18 mouse cellular contexts compared by ENCODE assay signal in the genomic region with DNA sequence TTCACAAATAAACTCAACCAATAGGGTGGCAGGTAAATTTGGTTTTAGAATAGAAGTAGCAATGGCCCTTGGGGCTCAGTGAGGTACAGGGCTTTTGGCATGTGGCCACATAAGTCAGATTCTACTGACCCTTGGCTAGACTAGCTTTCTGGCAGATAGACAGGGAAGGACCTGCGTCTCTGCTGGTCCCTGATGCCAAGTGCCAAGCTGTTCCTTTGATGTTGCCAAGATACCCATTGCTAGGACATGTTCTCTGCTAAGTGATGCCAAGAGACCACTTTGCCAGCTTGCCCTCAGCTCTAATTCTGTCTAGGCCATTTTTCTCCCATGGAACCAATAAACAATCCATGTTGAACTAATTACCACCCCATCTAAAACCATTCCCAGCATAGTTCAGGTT.
DNase-seq lines count a peak whose midpoint lies in the region; ATAC-seq and TF ChIP-seq lines count a peak whose summit lies in the region.
"Had no signal": no experiment of that assay in that cellular context is flagged by ENCODE, and none has a peak within 500 bp of the region (broad histone marks: within the 10 kb centered on the region; RNA-seq: fewer than 3 reads in every experiment).

No protein-coding gene starts in this region.

- H3K4me1 ChIP-seq in kidney, adult 2 months (ENCODE audit: control insufficient read depth, insufficient read depth, low read length), result peaks cover 6% of the 10 kb centered on the region; the same call in 1 of the 2 replicates
- H3K4me1 ChIP-seq in kidney, embryonic 15.5 days, result peaks cover 3% of the 10 kb centered on the region; the same call in 1 of the 2 replicates
- H3K4me1 ChIP-seq: embryonic facial prominence, embryonic 10.5 days; forebrain, embryonic 15.5 days had no signal

- no peak for TF ChIP-seq POLR2A in kidney, adult 2 months (IDR thresholded peaks at IDR 0.05; ENCODE audit: low read depth, low read length)
- no peak for TF ChIP-seq POLR2A in brain, embryonic 14.5 days (IDR thresholded peaks at IDR 0.05; ENCODE audit: borderline replicate concordance, extremely low read depth, insufficient read depth, insufficient read length, poor library complexity, severe bottlenecking)

- H3K4me3 ChIP-seq in kidney, adult 2 months (ENCODE audit: insufficient read depth, low read depth, low read length), result no peak overlapping the region
- H3K4me3 ChIP-seq in kidney, embryonic 15.5 days (replicated peaks), result no peak overlapping the region
- H3K4me3 ChIP-seq: embryonic facial prominence, embryonic 10.5 days; forebrain, embryonic 15.5 days; gastrocnemius, adult 2 months; myocyte had no signal

- no peaks in the 10 kb centered on the region for H3K27me3 ChIP-seq in kidney, adult 2 months (replicated peaks; ENCODE audit: control insufficient read depth, insufficient read depth, low read length)
- H3K27me3 ChIP-seq in kidney, embryonic 15.5 days, result no peaks in the 10 kb centered on the region
- H3K27me3 ChIP-seq: forebrain, embryonic 15.5 days had no signal

- no peaks in the 10 kb centered on the region for H3K9me3 ChIP-seq in kidney, embryonic 15.5 days (replicated peaks)
- H3K9me3 ChIP-seq: embryonic facial prominence, embryonic 10.5 days; forebrain, embryonic 15.5 days had no signal

- ATAC-seq in kidney, embryonic 15.5 days (replicated peaks; ENCODE audit: low FRiP score), result no peak
- no peak for ATAC-seq in frontal cortex, adult (ENCODE audit: low TSS enrichment)
- ATAC-seq: forebrain, embryonic 15.5 days; inflammation-experienced regulatory T-cells, adult 6 months had no signal

- no peak overlapping the region for H3K27ac ChIP-seq in kidney, adult 2 months (ENCODE audit: insufficient read depth, low read depth, low read length)
- H3K27ac ChIP-seq in kidney, embryonic 15.5 days, result no peak overlapping the region
- H3K27ac ChIP-seq: embryonic facial prominence, embryonic 10.5 days; forebrain, embryonic 15.5 days; gastrocnemius, adult 2 months had no signal

- no peaks in the 10 kb centered on the region for H3K36me3 ChIP-seq in kidney, adult 2 months (ENCODE audit: control insufficient read depth, insufficient read depth, low read length)
- H3K36me3 ChIP-seq in kidney, embryonic 15.5 days, result no peaks in the 10 kb centered on the region
- H3K36me3 ChIP-seq: embryonic facial prominence, embryonic 10.5 days; forebrain, embryonic 15.5 days had no signal

- WGBS in kidney, adult 2 months, result 61% methylated on average over 1 of the region's 1 CpGs
- 92% methylated on average over 1 of the region's 1 CpGs for WGBS in kidney, embryonic 15.5 days

- H3K9ac ChIP-seq in kidney, embryonic 15.5 days, result no peak overlapping the region
- H3K9ac ChIP-seq: forebrain, embryonic 15.5 days had no signal

- no peak overlapping the region for H3K4me2 ChIP-seq in kidney, embryonic 15.5 days
- H3K4me2 ChIP-seq: forebrain, embryonic 15.5 days had no signal

- peak; percentile 13 for DNase-seq in kidney, adult 2 months
- DNase-seq in brain, adult 2 months (ENCODE audit: low read depth, low spot score), result peak; percentile 99
- peak; percentile 49 for DNase-seq in brain, embryonic 14.5 days (ENCODE audit: low read depth)
- DNase-seq in cerebellum, adult 9-11 months, result peak; percentile 99
- no peak for DNase-seq in spleen, postnatal 14 days (ENCODE audit: low spot score in 2 of 2)
- DNase-seq: adrenal gland, postnatal 25 days; gastrocnemius, adult 2 months; liver; lung, adult 2 months; lung, postnatal 36 days; retina, postnatal 1 day; thymus, adult 18-20 months had no signal

- TF ChIP-seq CTCF in kidney, adult 2 months (conservative IDR thresholded peaks at IDR 0.05; ENCODE audit: insufficient read depth, insufficient read length, low read depth, low read length), result no peak
- no peak for TF ChIP-seq CTCF in brain, embryonic 14.5 days (IDR thresholded peaks at IDR 0.05; ENCODE audit: borderline replicate concordance, extremely low read depth, insufficient read depth, insufficient read length)

Comparison
In these comparisons a context has a peak if more than half of its experiments do, and no peak if none do; other contexts are left out.
1. DNase-seq: peak in kidney, adult 2 months (single experiment), brain, adult 2 months (single experiment), brain, embryonic 14.5 days (single experiment) and cerebellum, adult 9-11 months (single experiment); none in spleen, postnatal 14 days (0 of 2).